Mouse (Mus musculus) liver, postnatal 0 days (tissue): ENCODE data around the gene Kcmf1. TPM values are rescaled to one million over a fixed set of nuclear protein-coding genes. Genes with fewer than 3 reads are reported as not detected.
A peak's percentile ranks its signal among the peaks of the same experiment; 100 is the strongest.

Experiments
- ATAC-seq: fragments of 200-750 bp; cut with Nextera tagmentation; 2 replicates; pipeline ENCODE4 v1.8.0; 2017; ENCODE audit warnings: mild to moderate bottlenecking, moderate library complexity
- DNase-seq: peaks from one replicate; pipeline ENCODE4 v3.0.0-alpha.2; 2016
- H3K27ac ChIP-seq: fragments of 300-500 bp; sonication (generic); 2 replicates; pipeline ENCODE4 v1.5.1; 2014; ENCODE audit warnings: antibody characterized with exemption, moderate library complexity, mild to moderate bottlenecking, low read depth
- H3K27me3 ChIP-seq: fragments of 300-500 bp; sonication (generic); 2 replicates; pipeline ENCODE4 v1.6.1; 2014; ENCODE audit warnings: low read length, control low read depth, mixed read lengths; ENCODE audit not compliant: insufficient read depth
- H3K36me3 ChIP-seq: fragments of 300-500 bp; sonication (generic); replicated peaks from 2 replicates; pipeline ENCODE4 v1.6.1; 2014; ENCODE audit warnings: mild to moderate bottlenecking, control low read depth, low read length, moderate library complexity, mixed read lengths; ENCODE audit not compliant: insufficient read depth
- H3K4me1 ChIP-seq: fragments of 300-500 bp; sonication (generic); 2 replicates; pipeline ENCODE4 v1.6.1; 2014; ENCODE audit warnings: antibody characterized with exemption, mild to moderate bottlenecking, control low read depth; ENCODE audit not compliant: insufficient read depth
- H3K4me2 ChIP-seq: fragments of 300-500 bp; sonication (generic); 2 replicates; pipeline ENCODE4 v1.6.1; 2014; ENCODE audit warnings: low read depth, mild to moderate bottlenecking, low read length, moderate library complexity, mixed read lengths
- H3K4me3 ChIP-seq: fragments of 300-500 bp; sonication (generic); 2 replicates; pipeline ENCODE4 v1.5.1; 2014; ENCODE audit warnings: low read depth, low read length
- H3K9ac ChIP-seq: fragments of 300-500 bp; sonication (generic); replicated peaks from 2 replicates; pipeline ENCODE4 v1.6.1; 2014; ENCODE audit warnings: mild to moderate bottlenecking, moderate library complexity
- H3K9me3 ChIP-seq: fragments of 300-500 bp; sonication (generic); 2 replicates; pipeline ENCODE4 v1.6.1; 2016; ENCODE audit warnings: mild to moderate bottlenecking, control low read depth, low read length, mixed read lengths
- CTCF ChIP-seq: sonication (generic); IDR thresholded peaks from 2 replicates; pipeline ENCODE4 v1.5.1; 2016; ENCODE audit warnings: antibody characterized with exemption, low read depth
- EP300 ChIP-seq: IDR thresholded peaks from 2 replicates; pipeline ENCODE4 v1.6.1; 2016; ENCODE audit warnings: antibody characterized with exemption, low read depth, mild to moderate bottlenecking
- WGBS: fragments of 180-500 bp; shearing (Covaris S2); extraction: QIAGEN DNeasy Blood & Tissue Kit; methylation state at CpG from one replicate; pipeline ENCODE4 v1.1.7; 2014; ENCODE audit not compliant: insufficient replicate concordance; 5-methylcytosine and 5-hydroxymethylcytosine counted together
- polyA plus RNA-seq: library from polyadenylated mRNA; unstranded; fragments of >200 nt; fragmentation: Nextera tagmentation; extraction: Ambion mirVana; gene quantifications from 2 replicates; pipeline ENCODE4 v1.2.1, GENCODE M21; 2015

The Kcmf1 gene
- polyA plus RNA-seq, 1 experiment from 2014 or later, result 32.9 TPM

GRCm38 (mm10) chr6:72937430-72937829, 37.7 kb upstream of the Kcmf1 start:
- 58% methylated on average over 3 of the region's 3 CpGs for WGBS
- Histone ChIP-seq H3K9me3 (no peaks in the 10 kb centered on the region), H3K9ac (no peak overlapping the region), H3K36me3 (no peaks in the 10 kb centered on the region), H3K4me3 (no peak overlapping the region), H3K4me1 (no peaks in the 10 kb centered on the region), H3K27ac (peak overlapping the region; percentile 52), H3K4me2 (peak overlapping the region; percentile 44), H3K27me3 (no peaks in the 10 kb centered on the region)
- DNase-seq (no peak), ATAC-seq (no peak)
- TF ChIP-seq EP300 (no peak), CTCF (no peak)

GRCm38 (mm10) chr6:72932955-72933354, 33.2 kb upstream of the Kcmf1 start:
- Histone ChIP-seq H3K36me3 (no peaks in the 10 kb centered on the region), H3K9me3 (no peaks in the 10 kb centered on the region), H3K9ac (no peak overlapping the region), H3K4me1 (0 out of 2 replicates have a peak, but pooled peaks cover 2% of the 10 kb centered on the region), H3K27ac (no peak overlapping the region), H3K4me2 (no peak overlapping the region), H3K4me3 (no peak overlapping the region), H3K27me3 (no peaks in the 10 kb centered on the region)
- 78% methylated on average over 1 of the region's 1 CpGs for WGBS
- ATAC-seq, result no peak
- DNase-seq, result no peak
- no peak for TF ChIP-seq CTCF
- no peak for TF ChIP-seq EP300

GRCm38 (mm10) chr6:72931533-72931932, 31.8 kb upstream of the Kcmf1 start:
- no peak for ATAC-seq
- Histone ChIP-seq H3K36me3 (no peaks in the 10 kb centered on the region), H3K4me3 (no peak overlapping the region), H3K27ac (no peak overlapping the region), H3K27me3 (no peaks in the 10 kb centered on the region), H3K9me3 (no peaks in the 10 kb centered on the region), H3K4me1 (0 out of 2 replicates have a peak, but pooled peaks cover 5% of the 10 kb centered on the region), H3K9ac (no peak overlapping the region), H3K4me2 (no peak overlapping the region)
- TF ChIP-seq CTCF, result no peak
- TF ChIP-seq EP300, result no peak
- WGBS, result 75% methylated on average over 3 of the region's 3 CpGs
- DNase-seq, result no peak

GRCm38 (mm10) chr6:72929795-72930398, 30.1 kb upstream of the Kcmf1 start:
- no peaks in the 10 kb centered on the region for H3K9me3 ChIP-seq
- H3K4me3 ChIP-seq, result no peak overlapping the region
- TF ChIP-seq CTCF, result no peak
- TF ChIP-seq EP300, result no peak
- H3K36me3 ChIP-seq, result no peaks in the 10 kb centered on the region
- H3K9ac ChIP-seq, result no peak overlapping the region
- DNase-seq (peak; percentile 22), ATAC-seq (peak; percentile 87)
- H3K27ac ChIP-seq, result 0 out of 2 replicates have a peak overlapping the region, but pooled peaks have one; percentile 16
- H3K4me2 ChIP-seq, result no peak overlapping the region
- 72% methylated on average over 4 of the region's 4 CpGs for WGBS
- no peaks in the 10 kb centered on the region for H3K27me3 ChIP-seq
- H3K4me1 ChIP-seq, result 0 out of 2 replicates have a peak, but pooled peaks cover 5% of the 10 kb centered on the region

- TF ChIP-seq CTCF, result no peak
- no peak for TF ChIP-seq EP300
- H3K27ac ChIP-seq, result no peak overlapping the region
- no peaks in the 10 kb centered on the region for H3K27me3 ChIP-seq
- no peak overlapping the region for H3K4me2 ChIP-seq
- H3K9me3 ChIP-seq, result no peaks in the 10 kb centered on the region
- H3K9ac ChIP-seq, result no peak overlapping the region
- no peaks in the 10 kb centered on the region for H3K36me3 ChIP-seq
- 37% methylated on average over 9 of the region's 9 CpGs for WGBS
- ATAC-seq (peak; percentile 45), DNase-seq (peak; percentile 25)
- H3K4me3 ChIP-seq, result no peak overlapping the region
- 0 out of 2 replicates have a peak, but pooled peaks cover 5% of the 10 kb centered on the region for H3K4me1 ChIP-seq
These were observed 27.1 kb upstream of the Kcmf1 start for GRCm38 (mm10) chr6:72926755-72927482.

GRCm38 (mm10) chr6:72926031-72926430, 26.3 kb upstream of the Kcmf1 start:
- Histone ChIP-seq H3K4me1 (0 out of 2 replicates have a peak, but pooled peaks cover 5% of the 10 kb centered on the region), H3K4me3 (no peak overlapping the region), H3K36me3 (no peaks in the 10 kb centered on the region), H3K9ac (no peak overlapping the region), H3K9me3 (no peaks in the 10 kb centered on the region), H3K4me2 (no peak overlapping the region), H3K27ac (no peak overlapping the region), H3K27me3 (no peaks in the 10 kb centered on the region)
- no peak for TF ChIP-seq EP300
- ATAC-seq (no peak), DNase-seq (no peak)
- WGBS, result 72% methylated on average over 4 of the region's 4 CpGs
